Mouse (Mus musculus) T-helper 1 cell (primary cell): ENCODE data around the gene Rhbdd1.

Source experiments
- in situ Hi-C: fragments of 300-600 bp; cut with MboI, MseI; formaldehyde crosslinking; loops from one replicate; pipeline ENCODE4 v1.15.1; 2025; ENCODE audit warnings: high pct_unique_total_duplicates

Rhbdd1 gene

GRCm38 (mm10) chr1:82290723-82291150 lies 25.5 kb upstream of the Rhbdd1 start:
- in situ Hi-C loops = loop anchor here (25.0 kb wide), 1 partner anchor 1428 kb away; no protein-coding TSS in a partner anchor

GRCm38 (mm10) chr1:82291151-82291797 lies 25.0 kb upstream of the Rhbdd1 start, which contains the start of gene Irs1:
TSS of gene Irs1 (minus strand) at chr1:82291416.
- in situ Hi-C loops = loop anchor here (25.0 kb wide), 1 partner anchor 1429 kb away; no protein-coding TSS in a partner anchor

GRCm38 (mm10) chr1:82291930-82292712 lies 24.1 kb upstream of the Rhbdd1 start:
- in situ Hi-C loops = loop anchor here (25.0 kb wide), 1 partner anchor 1430 kb away; no protein-coding TSS in a partner anchor

- in situ Hi-C loops = loop anchor here (25.0 kb wide), 1 partner anchor 1430 kb away; no protein-coding TSS in a partner anchor
Observed at GRCm38 (mm10) chr1:82292771-82293170, 23.5 kb upstream of the Rhbdd1 start.

GRCm38 (mm10) chr1:82294102-82294501 lies 22.1 kb upstream of the Rhbdd1 start:
- in situ Hi-C loops = loop anchor here (25.0 kb wide), 1 partner anchor 1432 kb away; no protein-coding TSS in a partner anchor

GRCm38 (mm10) chr1:82298586-82298985 lies 17.7 kb upstream of the Rhbdd1 start:
- in situ Hi-C loops = loop anchor here (25.0 kb wide), 1 partner anchor 1436 kb away; no protein-coding TSS in a partner anchor

- in situ Hi-C loops = no loop called here
Observed at GRCm38 (mm10) chr1:82304483-82304882, 11.8 kb upstream of the Rhbdd1 start.

GRCm38 (mm10) chr1:82316746-82317126 lies 484 bp downstream of the Rhbdd1 start:
- in situ Hi-C loops = no loop called here

GRCm38 (mm10) chr1:82320456-82320855 lies 4.2 kb downstream of the Rhbdd1 start:
- in situ Hi-C loops = loop anchor here (10.0 kb wide), 1 partner anchor 554 kb away; no protein-coding TSS in a partner anchor

GRCm38 (mm10) chr1:82320864-82321263 lies 4.6 kb downstream of the Rhbdd1 start:
- in situ Hi-C loops = loop anchor here (10.0 kb wide), 1 partner anchor 554 kb away; no protein-coding TSS in a partner anchor

GRCm38 (mm10) chr1:82321441-82321840 lies 5.2 kb downstream of the Rhbdd1 start:
- in situ Hi-C loops = loop anchor here (10.0 kb wide), 1 partner anchor 553 kb away; no protein-coding TSS in a partner anchor

- in situ Hi-C loops = loop anchor here (10.0 kb wide), 1 partner anchor 551 kb away; no protein-coding TSS in a partner anchor
Observed at GRCm38 (mm10) chr1:82324131-82324785, 8.0 kb downstream of the Rhbdd1 start.

GRCm38 (mm10) chr1:82326120-82326519 lies 9.9 kb downstream of the Rhbdd1 start:
- in situ Hi-C loops = loop anchor here (10.0 kb wide), 1 partner anchor 549 kb away; no protein-coding TSS in a partner anchor

GRCm38 (mm10) chr1:82328033-82328775 lies 12.0 kb downstream of the Rhbdd1 start:
- in situ Hi-C loops = loop anchor here (10.0 kb wide), 1 partner anchor 547 kb away; no protein-coding TSS in a partner anchor

- in situ Hi-C loops = loop anchor here (10.0 kb wide), 1 partner anchor 545 kb away; no protein-coding TSS in a partner anchor
Observed at GRCm38 (mm10) chr1:82329237-82329953, 13.1 kb downstream of the Rhbdd1 start.

GRCm38 (mm10) chr1:82329954-82330247 lies 13.6 kb downstream of the Rhbdd1 start:
- in situ Hi-C loops = loop anchor here (10.0 kb wide), 1 partner anchor 545 kb away; no protein-coding TSS in a partner anchor

- in situ Hi-C loops = no loop called here
Observed at GRCm38 (mm10) chr1:82334506-82334905, 18.3 kb downstream of the Rhbdd1 start.

- in situ Hi-C loops = no loop called here
Observed at GRCm38 (mm10) chr1:82353089-82353488, 36.8 kb downstream of the Rhbdd1 start.

GRCm38 (mm10) chr1:82353755-82354154 lies 37.5 kb downstream of the Rhbdd1 start:
- in situ Hi-C loops = no loop called here
